ENCODE assay signal across 8 mouse cellular contexts in genomic region chr4:87367732-87368412, GRCm38 (mm10).
DNase-seq lines count a peak whose midpoint lies in the region; ATAC-seq and TF ChIP-seq lines count a peak whose summit lies in the region.

No protein-coding gene starts in this region.

- no peak overlapping the region for H3K27ac ChIP-seq in intestine, postnatal 0 days (ENCODE audit: low read depth, low read length)
- peak overlapping the region; percentile 95 for H3K27ac ChIP-seq in midbrain, embryonic 10.5 days (replicated peaks)

- H3K27me3 ChIP-seq in intestine, postnatal 0 days (replicated peaks; ENCODE audit: control insufficient read depth, insufficient read depth, low read length): no peaks in the 10 kb centered on the region
- H3K27me3 ChIP-seq in midbrain, embryonic 10.5 days (ENCODE audit: low read depth, poor library complexity, severe bottlenecking): peaks cover 21% of the 10 kb centered on the region

- H3K4me2 ChIP-seq in intestine, postnatal 0 days (replicated peaks; ENCODE audit: low read depth): peak overlapping the region; percentile 64

- TF ChIP-seq CTCF in intestine, postnatal 0 days (IDR thresholded peaks at IDR 0.05; ENCODE audit: low read depth): peak; percentile 95

- no peaks in the 10 kb centered on the region for H3K9me3 ChIP-seq in intestine, postnatal 0 days (ENCODE audit: control insufficient read depth)
- no peaks in the 10 kb centered on the region for H3K9me3 ChIP-seq in midbrain, embryonic 10.5 days (replicated peaks)

- H3K36me3 ChIP-seq in intestine, postnatal 0 days (ENCODE audit: control insufficient read depth, insufficient read depth): no peaks in the 10 kb centered on the region
- H3K36me3 ChIP-seq in midbrain, embryonic 10.5 days: no peaks in the 10 kb centered on the region

- peak overlapping the region; percentile 35 for H3K4me3 ChIP-seq in intestine, postnatal 0 days (ENCODE audit: low read depth, low read length)
- peak overlapping the region; percentile 57 for H3K4me3 ChIP-seq in midbrain, embryonic 10.5 days

- intact Hi-C loops in left cerebral cortex, postnatal 36 days (cut with DNase I): loop anchor here (2.0 to 5.0 kb wide), 3 partner anchors 664 to 1175 kb away; partner anchors contain the start of gene Mllt3

- H3K9ac ChIP-seq in intestine, postnatal 0 days (ENCODE audit: low read depth, low read length): 0 out of 2 replicates have a peak overlapping the region, but pooled peaks have one; percentile 2

- peak; percentile 95 for ATAC-seq in granulocyte monocyte progenitor cell, adult 5-6 weeks (replicated peaks; ENCODE audit: poor library complexity, severe bottlenecking)
- ATAC-seq in intestine, postnatal 0 days: 0 out of 2 replicates have a peak, but pooled peaks have one; percentile 56

- 11% methylated on average over 19 of the region's 19 CpGs for WGBS in intestine, postnatal 0 days
- 12% methylated on average over 19 of the region's 19 CpGs for WGBS in midbrain, embryonic 10.5 days

- H3K4me1 ChIP-seq in intestine, postnatal 0 days (replicated peaks; ENCODE audit: control insufficient read depth, insufficient read depth, low read length): 0 out of 2 replicates have a peak, but pooled peaks cover 3% of the 10 kb centered on the region
- peaks cover 46% of the 10 kb centered on the region for H3K4me1 ChIP-seq in midbrain, embryonic 10.5 days

- peak; percentile 89 for DNase-seq in adrenal gland, postnatal 10 days
- peak; percentile 90 for DNase-seq in embryo, embryonic 9.5 days (ENCODE audit: extremely low spot score)
- DNase-seq in left cerebral cortex, postnatal 36 days (ENCODE audit: low spot score in 2 of 2): peak; percentile 84 to 88
- peak; percentile 88 for DNase-seq in midbrain, embryonic 10.5 days (ENCODE audit: low spot score)
- DNase-seq in right cerebral cortex, postnatal 36 days (ENCODE audit: low spot score in 2 of 2): peak; percentile 62 to 70
- peak; percentile 80 to 86 for DNase-seq in urinary bladder, postnatal 4 days (ENCODE audit: low spot score in 2 of 2)
